Mouse (Mus musculus) neural tube, embryonic 11.5 days (tissue): ENCODE data around the gene Nfia. TPM values are rescaled to one million over a fixed set of nuclear protein-coding genes. Genes with fewer than 3 reads are reported as not detected.

Experiments
- ATAC-seq: fragments of 200-750 bp; cut with Nextera tagmentation; 2 replicates; pipeline ENCODE4 v1.8.0; 2017; ENCODE audit warnings: moderate number of reproducible peaks, mild to moderate bottlenecking, moderate TSS enrichment, moderate library complexity; ENCODE audit not compliant: insufficient read depth, low FRiP score, low TSS enrichment
- DNase-seq: peaks from one replicate; pipeline ENCODE4 v3.0.0-alpha.2; 2015; ENCODE audit warnings: low spot score
- H3K27ac ChIP-seq: fragments of 300-500 bp; sonication (generic); 2 replicates; pipeline ENCODE4 v1.5.1; 2014; ENCODE audit warnings: low read depth, mild to moderate bottlenecking, low read length
- H3K27me3 ChIP-seq: fragments of 300-500 bp; sonication (generic); 2 replicates; pipeline ENCODE4 v1.6.1; 2014; ENCODE audit warnings: mild to moderate bottlenecking, low read length, mixed read lengths; ENCODE audit not compliant: control insufficient read depth, insufficient read depth
- H3K36me3 ChIP-seq: fragments of 300-500 bp; sonication (generic); 2 replicates; pipeline ENCODE4 v1.6.1; 2014; ENCODE audit warnings: mild to moderate bottlenecking, low read length, moderate library complexity, mixed read lengths; ENCODE audit not compliant: control insufficient read depth, insufficient read depth
- H3K4me1 ChIP-seq: fragments of 300-500 bp; sonication (generic); 2 replicates; pipeline ENCODE4 v1.6.1; 2014; ENCODE audit warnings: low read length, mixed read lengths; ENCODE audit not compliant: control insufficient read depth, insufficient read depth
- H3K4me2 ChIP-seq: fragments of 300-500 bp; sonication (generic); 2 replicates; pipeline ENCODE4 v1.6.1; 2014; ENCODE audit warnings: low read depth, mild to moderate bottlenecking, moderate library complexity
- H3K4me3 ChIP-seq: fragments of 300-500 bp; sonication (generic); 2 replicates; pipeline ENCODE4 v1.5.1; 2014; ENCODE audit warnings: low read depth, low read length
- H3K9ac ChIP-seq: fragments of 300-500 bp; sonication (generic); 2 replicates; pipeline ENCODE4 v1.6.1; 2014; ENCODE audit warnings: mild to moderate bottlenecking, low read length
- H3K9me3 ChIP-seq: fragments of 300-500 bp; sonication (generic); 2 replicates; pipeline ENCODE4 v1.6.1; 2016; ENCODE audit warnings: low read length; ENCODE audit not compliant: control insufficient read depth
- WGBS: fragments of 180-500 bp; shearing (Covaris S2); extraction: QIAGEN DNeasy Blood & Tissue Kit; methylation state at CpG from one replicate; pipeline ENCODE4 v1.1.7; 2014; 5-methylcytosine and 5-hydroxymethylcytosine counted together
- polyA plus RNA-seq: library from polyadenylated mRNA; unstranded; fragments of >200 nt; fragmentation: Nextera tagmentation; extraction: Ambion mirVana; gene quantifications from 2 replicates; pipeline ENCODE4 v1.2.1, GENCODE M21; 2014

The Nfia gene
- polyA plus RNA-seq, result 29.0 and 31.7 TPM in 2 replicates

- Histone ChIP-seq H3K4me1 (peaks cover 24% of the 10 kb centered on the region; the same call in 1 of the 2 replicates), H3K4me2 (peak within 1 kb of the TSS; percentile 67), H3K9ac (peak within 1 kb of the TSS; percentile 56), H3K9me3 (no peaks in the 10 kb centered on the region), H3K27ac (peak within 1 kb of the TSS; percentile 84), H3K4me3 (peak within 1 kb of the TSS; percentile 39), H3K27me3 (peaks cover 9% of the 10 kb centered on the region; the same call in 1 of the 2 replicates), H3K36me3 (no peaks in the 10 kb centered on the region)
- DNase-seq (no peak), ATAC-seq (no peak)
- under 1% methylated on average over 9 of the region's 9 CpGs for WGBS
Measured at GRCm38 (mm10) chr4:97772641-97773040, at the start of gene Nfia. TSS of gene Nfia (plus strand) at chr4:97772734.

- 87% methylated on average over 6 of the region's 6 CpGs for WGBS
- Histone ChIP-seq H3K27me3 (no peaks in the 10 kb centered on the region), H3K9me3 (no peaks in the 10 kb centered on the region), H3K4me2 (no peak overlapping the region), H3K27ac (no peak overlapping the region), H3K9ac (no peak overlapping the region), H3K36me3 (no peaks in the 10 kb centered on the region), H3K4me3 (no peak overlapping the region), H3K4me1 (no peaks in the 10 kb centered on the region)
- no peak for DNase-seq
- no peak for ATAC-seq
Measured at GRCm38 (mm10) chr4:97723374-97723773, 49.2 kb upstream of the Nfia start.

- Histone ChIP-seq H3K4me1 (no peaks in the 10 kb centered on the region), H3K27me3 (no peaks in the 10 kb centered on the region), H3K36me3 (no peaks in the 10 kb centered on the region), H3K9ac (no peak overlapping the region), H3K4me3 (no peak overlapping the region), H3K4me2 (no peak overlapping the region), H3K27ac (no peak overlapping the region), H3K9me3 (no peaks in the 10 kb centered on the region)
- ATAC-seq (no peak), DNase-seq (no peak)
- 92% methylated on average over 4 of the region's 4 CpGs for WGBS
Measured at GRCm38 (mm10) chr4:97728520-97728919, 44.0 kb upstream of the Nfia start.

- 76% methylated on average over 6 of the region's 6 CpGs for WGBS
- Histone ChIP-seq H3K4me2 (no peak overlapping the region), H3K27ac (no peak overlapping the region), H3K36me3 (no peaks in the 10 kb centered on the region), H3K27me3 (no peaks in the 10 kb centered on the region), H3K9ac (no peak overlapping the region), H3K9me3 (no peaks in the 10 kb centered on the region), H3K4me1 (no peaks in the 10 kb centered on the region), H3K4me3 (no peak overlapping the region)
- ATAC-seq (no peak), DNase-seq (no peak)
Measured at GRCm38 (mm10) chr4:97729999-97730398, 42.5 kb upstream of the Nfia start.

- DNase-seq (no peak), ATAC-seq (no peak)
- Histone ChIP-seq H3K9ac (no peak overlapping the region), H3K4me1 (no peaks in the 10 kb centered on the region), H3K4me3 (no peak overlapping the region), H3K27me3 (no peaks in the 10 kb centered on the region), H3K9me3 (no peaks in the 10 kb centered on the region), H3K27ac (no peak overlapping the region), H3K4me2 (no peak overlapping the region), H3K36me3 (no peaks in the 10 kb centered on the region)
- 84% methylated on average over 3 of the region's 3 CpGs for WGBS
Measured at GRCm38 (mm10) chr4:97730416-97730815, 42.1 kb upstream of the Nfia start.

- no peak for ATAC-seq
- WGBS, result 55% methylated on average over 1 of the region's 1 CpGs
- Histone ChIP-seq H3K4me3 (no peak overlapping the region), H3K4me2 (no peak overlapping the region), H3K27ac (no peak overlapping the region), H3K36me3 (no peaks in the 10 kb centered on the region), H3K27me3 (no peaks in the 10 kb centered on the region), H3K9ac (no peak overlapping the region), H3K9me3 (no peaks in the 10 kb centered on the region), H3K4me1 (no peaks in the 10 kb centered on the region)
- DNase-seq, result no peak
Measured at GRCm38 (mm10) chr4:97733392-97733791, 39.1 kb upstream of the Nfia start.

GRCm38 (mm10) chr4:97743932-97744331 lies 28.6 kb upstream of the Nfia start:
- H3K4me2 ChIP-seq, result no peak overlapping the region
- H3K27me3 ChIP-seq, result no peaks in the 10 kb centered on the region
- H3K9me3 ChIP-seq, result no peaks in the 10 kb centered on the region
- H3K36me3 ChIP-seq, result no peaks in the 10 kb centered on the region
- H3K27ac ChIP-seq, result no peak overlapping the region
- no peak overlapping the region for H3K9ac ChIP-seq
- ATAC-seq, result no peak
- H3K4me1 ChIP-seq, result peaks cover 2% of the 10 kb centered on the region; the same call in 1 of the 2 replicates
- no peak overlapping the region for H3K4me3 ChIP-seq
- no peak for DNase-seq
- 77% methylated on average over 5 of the region's 5 CpGs for WGBS

- peaks cover 2% of the 10 kb centered on the region; the same call in 1 of the 2 replicates for H3K4me1 ChIP-seq
- H3K9me3 ChIP-seq, result no peaks in the 10 kb centered on the region
- H3K4me2 ChIP-seq, result peak overlapping the region; percentile 64
- H3K27me3 ChIP-seq, result no peaks in the 10 kb centered on the region
- peak overlapping the region; percentile 29 for H3K4me3 ChIP-seq
- DNase-seq, result peak; percentile 90
- no peaks in the 10 kb centered on the region for H3K36me3 ChIP-seq
- ATAC-seq, result peak; percentile 85
- WGBS, result 8% methylated on average over 32 of the region's 32 CpGs
- H3K9ac ChIP-seq, result peak overlapping the region; percentile 63
- no peak overlapping the region for H3K27ac ChIP-seq
Measured at GRCm38 (mm10) chr4:97745296-97746105, 27.0 kb upstream of the Nfia start.
